Mouse (Mus musculus): ENCODE results near the gene Itga6.

Gene Itga6

GRCm38 (mm10) chr2:71730623-71731612, 14.5 kb upstream of the Itga6 start:
- no peak for DNase-seq (ENCODE audit: low spot score in 2 of 2)

DNA sequence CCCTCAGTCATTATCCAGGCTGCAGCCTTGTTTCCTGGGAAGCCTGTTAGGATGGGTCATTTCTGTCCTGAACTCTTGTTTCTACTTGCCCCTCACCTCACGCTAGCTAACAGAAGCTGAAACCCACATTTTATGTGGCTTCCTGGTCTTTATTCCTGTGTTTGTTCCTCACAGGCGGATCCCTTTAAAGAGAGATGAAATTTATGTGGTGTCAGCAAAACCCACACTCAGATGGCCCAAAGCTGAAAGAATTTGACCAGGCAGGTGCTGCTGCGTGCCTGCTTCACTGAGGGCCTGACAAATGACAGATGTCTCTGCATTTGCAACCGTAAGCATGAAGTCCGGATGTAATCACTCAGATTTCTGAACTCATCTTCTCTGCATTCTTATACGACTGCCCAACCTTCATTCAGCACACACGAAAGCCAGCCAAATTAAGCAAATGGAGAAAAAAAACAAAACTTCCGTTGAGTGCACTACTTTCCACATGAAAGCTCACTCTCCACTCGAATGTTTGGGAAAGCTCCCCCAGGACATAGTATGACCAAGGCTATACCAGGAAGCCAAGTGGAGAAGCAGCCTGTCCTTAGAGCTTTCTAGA, 10.5 kb upstream of the Itga6 start:
- no peak for DNase-seq (ENCODE audit: low spot score in 2 of 2)

- no peak for DNase-seq (ENCODE audit: low spot score in 2 of 2)
Measured at GRCm38 (mm10) chr2:71735541-71736159, 9.8 kb upstream of the Itga6 start.

DNA sequence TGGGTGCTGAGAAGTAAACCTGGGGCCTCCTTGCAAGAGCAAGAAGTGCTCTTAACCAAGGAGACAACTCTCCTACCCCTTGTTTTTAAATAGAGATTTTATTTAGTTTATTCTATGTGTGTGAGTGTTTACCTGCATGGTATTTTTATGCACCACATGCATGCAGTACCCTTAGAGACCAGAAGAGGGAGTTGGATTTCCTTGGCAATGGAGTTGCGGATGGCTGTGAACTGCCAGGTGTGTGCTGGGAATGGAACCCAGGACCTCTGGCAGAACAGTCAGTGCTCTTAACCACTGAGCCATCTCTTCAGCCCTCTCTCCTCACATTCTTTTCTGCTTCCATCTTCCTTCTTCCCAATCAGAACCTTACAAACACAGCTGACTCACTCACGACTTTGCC, 9.2 kb upstream of the Itga6 start:
- no peak for DNase-seq (ENCODE audit: low spot score in 2 of 2)

GRCm38 (mm10) chr2:71739173-71739860, 6.1 kb upstream of the Itga6 start:
- DNase-seq (ENCODE audit: low spot score in 2 of 2) = no peak

DNA sequence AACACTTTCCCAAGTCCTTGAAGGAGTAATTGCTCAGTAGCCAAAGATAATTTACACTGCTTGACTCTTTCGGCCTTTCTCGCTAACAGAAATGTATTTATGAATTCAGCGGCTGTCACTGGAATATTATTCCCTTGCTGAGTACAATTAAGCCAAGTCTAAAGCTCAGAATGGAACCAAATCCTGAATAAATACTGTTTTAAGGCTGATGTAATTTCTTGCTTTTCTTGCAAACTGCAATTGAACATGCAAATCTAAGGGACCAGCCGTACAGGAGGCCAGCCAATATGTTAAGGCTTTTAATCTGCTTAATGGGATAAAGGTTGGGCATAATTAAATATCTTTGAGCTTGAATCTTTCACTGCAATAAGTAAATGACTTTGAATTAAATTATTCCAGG, 2.9 kb upstream of the Itga6 start:
- DNase-seq (ENCODE audit: low spot score in 2 of 2) = no peak

GRCm38 (mm10) chr2:71743377-71743776, 2.0 kb upstream of the Itga6 start:
- DNase-seq (ENCODE audit: low spot score in 2 of 2) = no peak

- DNase-seq (ENCODE audit: low spot score in 2 of 2) = no peak
Measured at GRCm38 (mm10) chr2:71744320-71744719, 1.1 kb upstream of the Itga6 start.

DNA sequence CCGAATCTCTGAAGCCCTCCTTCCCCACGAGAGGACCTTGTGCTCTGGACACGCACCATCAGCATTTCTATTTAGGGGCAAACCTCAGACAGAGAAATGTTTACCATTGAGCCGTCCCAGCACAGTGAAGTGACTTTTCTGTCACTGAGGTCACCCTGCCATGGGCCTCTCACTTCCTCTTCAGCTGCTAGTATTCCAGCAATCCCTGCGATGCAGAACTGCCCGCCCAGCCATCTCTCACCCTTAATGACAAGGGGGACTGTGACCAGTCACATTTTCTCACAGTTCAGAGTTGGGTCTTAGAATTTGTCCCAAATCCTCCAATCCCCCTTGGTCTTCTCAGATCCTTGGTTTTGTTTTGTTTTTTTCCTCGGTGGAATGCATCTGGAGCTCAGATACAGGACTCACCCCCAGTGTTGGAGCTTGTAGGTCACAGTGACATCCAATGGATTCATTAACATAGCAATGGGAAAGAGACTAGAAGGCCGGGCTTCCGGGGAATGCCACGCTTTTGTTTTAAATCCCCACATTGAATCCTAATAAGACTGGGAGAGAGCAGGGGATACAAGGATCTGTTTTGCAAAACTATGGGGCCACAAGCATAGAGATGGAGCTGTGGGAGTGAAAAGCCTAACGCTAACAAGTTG, 432 bp upstream of the Itga6 start:
- peak in 1 of 2 experiments; percentile 51 for DNase-seq (ENCODE audit: low spot score in 2 of 2)

DNA sequence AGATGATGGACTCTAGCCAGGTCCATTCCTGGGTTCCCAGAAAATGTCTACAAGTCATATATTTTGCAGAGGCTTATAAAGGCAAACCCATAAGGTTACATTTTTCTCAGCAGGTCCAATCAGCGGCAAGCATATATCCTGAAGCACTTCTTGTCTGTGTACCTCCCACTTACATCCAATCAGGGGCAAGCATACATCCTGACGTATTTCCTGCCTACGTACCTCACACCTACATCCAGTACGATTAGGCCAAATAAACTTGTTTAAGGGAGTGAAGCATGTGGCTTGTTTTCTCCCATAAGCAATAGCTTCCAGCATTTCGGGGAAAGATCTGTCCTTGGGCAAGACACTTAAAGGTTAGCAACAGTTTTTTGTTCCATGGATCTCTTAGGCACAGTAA, 3.0 kb downstream of the Itga6 start:
- DNase-seq (ENCODE audit: low spot score in 2 of 2) = no peak

DNA sequence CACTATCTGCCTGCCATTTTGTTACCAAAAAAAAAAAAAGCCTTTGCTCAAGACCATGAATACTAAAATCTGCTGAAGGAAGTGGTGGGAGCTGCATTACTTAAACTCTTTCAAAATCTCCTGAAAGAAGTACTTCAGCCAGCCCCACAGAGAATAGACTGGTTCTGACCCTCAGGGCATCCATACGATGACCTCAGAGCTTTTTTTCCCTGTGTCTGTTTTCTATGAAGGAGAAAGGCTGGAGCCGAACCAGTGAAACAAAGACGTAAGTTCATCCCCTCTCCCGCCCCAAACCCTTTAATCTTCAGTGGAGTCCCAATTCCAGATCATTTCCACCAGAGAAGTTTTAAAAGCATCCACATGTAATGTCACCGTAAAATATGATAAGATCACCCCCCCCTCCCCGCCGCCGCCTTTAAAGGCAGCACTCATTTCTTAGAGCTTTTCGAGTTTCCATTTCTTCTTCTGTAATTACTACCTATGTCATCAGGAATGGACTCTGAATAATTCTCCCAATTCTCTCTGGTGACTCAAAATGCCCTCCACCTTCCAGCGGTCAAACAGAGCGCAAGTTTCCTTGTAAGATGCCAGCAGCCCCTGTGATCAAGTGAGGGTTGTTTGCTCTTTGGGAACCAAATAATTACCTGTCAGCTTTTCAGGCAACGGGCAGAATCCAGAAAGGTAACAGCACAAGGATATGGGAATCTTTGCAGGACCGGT, 4.1 kb downstream of the Itga6 start:
- DNase-seq (ENCODE audit: low spot score in 2 of 2) = no peak

DNA sequence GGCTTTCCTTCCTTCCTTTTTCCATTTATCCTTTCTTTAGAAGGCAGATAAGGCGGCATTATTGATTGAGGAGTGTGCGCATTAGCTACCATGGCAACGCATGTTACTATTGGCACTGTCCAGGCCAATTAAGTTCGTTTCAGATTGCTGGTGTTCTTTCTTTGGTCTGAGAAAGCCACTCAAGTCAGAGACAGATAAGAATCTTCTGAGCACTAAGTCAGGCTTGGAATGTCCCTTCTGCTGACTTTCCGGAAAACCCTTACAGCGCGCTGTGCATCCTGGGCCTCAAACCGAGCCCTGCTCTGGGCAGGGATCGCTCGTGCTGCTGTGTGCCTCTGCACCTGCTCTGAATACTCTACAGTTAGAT, 4.7 kb downstream of the Itga6 start:
- DNase-seq (ENCODE audit: low spot score in 2 of 2) = no peak

DNA sequence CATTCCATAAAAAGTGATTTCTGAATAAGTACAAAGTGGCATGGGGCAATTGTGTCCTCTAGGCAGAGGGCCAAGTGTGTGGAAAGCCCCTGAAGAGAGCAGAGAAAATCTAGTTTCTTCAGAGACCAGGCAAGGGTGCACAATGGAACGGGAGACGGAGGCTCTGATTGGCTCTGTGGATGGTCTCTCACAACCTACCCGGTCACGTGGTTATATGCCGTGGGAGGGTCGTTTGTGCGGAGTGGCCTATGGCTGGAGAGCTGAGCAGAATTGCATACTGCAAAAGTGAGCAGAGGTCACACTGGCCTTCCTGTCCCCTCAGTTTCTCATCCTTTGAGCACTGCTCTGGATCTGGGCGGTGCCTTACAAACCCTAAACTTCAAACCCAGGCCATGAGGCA, 5.9 kb downstream of the Itga6 start:
- DNase-seq (ENCODE audit: low spot score in 2 of 2) = no peak

DNA sequence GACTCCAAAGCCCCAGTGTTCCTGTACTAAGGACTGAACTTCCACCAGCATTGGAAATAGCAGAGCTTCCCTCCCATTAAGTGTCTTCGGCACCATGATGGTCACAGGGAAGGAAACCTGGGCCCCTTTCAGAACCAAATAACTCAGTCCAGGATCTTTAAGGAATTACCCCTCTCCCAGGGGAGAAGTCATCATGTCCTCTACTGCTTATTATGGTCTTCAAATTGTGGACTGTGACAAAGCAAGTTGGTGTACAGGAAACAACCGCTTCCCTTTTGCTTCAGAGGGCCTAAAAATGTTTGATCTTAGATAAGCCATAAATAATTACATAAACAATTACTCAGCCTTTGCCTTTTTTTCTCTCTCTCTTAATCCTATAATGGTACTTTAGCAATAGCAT, 6.4 kb downstream of the Itga6 start:
- peak in 1 of 2 experiments; percentile 68 for DNase-seq (ENCODE audit: low spot score in 2 of 2)

DNA sequence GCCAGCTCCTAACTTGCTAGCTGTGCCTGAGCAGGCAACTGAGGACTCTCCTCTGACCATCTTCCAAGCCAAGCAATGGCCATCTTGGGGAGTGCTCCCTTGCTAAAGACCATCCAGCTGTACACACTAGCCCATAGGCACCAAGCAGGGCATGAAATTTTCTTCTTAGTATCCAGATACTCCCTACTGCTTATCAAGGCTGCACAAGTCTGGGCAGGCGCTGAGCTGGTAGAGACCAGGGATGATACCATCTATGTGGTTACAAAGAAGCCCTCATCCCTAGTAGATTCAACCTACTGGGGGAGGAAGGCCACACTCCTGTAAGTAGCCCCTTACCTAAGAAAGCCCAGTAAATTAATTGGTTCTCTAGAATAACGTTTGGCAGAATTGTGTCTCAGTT, 7.0 kb downstream of the Itga6 start:
- DNase-seq (ENCODE audit: low spot score in 2 of 2) = no peak

DNA sequence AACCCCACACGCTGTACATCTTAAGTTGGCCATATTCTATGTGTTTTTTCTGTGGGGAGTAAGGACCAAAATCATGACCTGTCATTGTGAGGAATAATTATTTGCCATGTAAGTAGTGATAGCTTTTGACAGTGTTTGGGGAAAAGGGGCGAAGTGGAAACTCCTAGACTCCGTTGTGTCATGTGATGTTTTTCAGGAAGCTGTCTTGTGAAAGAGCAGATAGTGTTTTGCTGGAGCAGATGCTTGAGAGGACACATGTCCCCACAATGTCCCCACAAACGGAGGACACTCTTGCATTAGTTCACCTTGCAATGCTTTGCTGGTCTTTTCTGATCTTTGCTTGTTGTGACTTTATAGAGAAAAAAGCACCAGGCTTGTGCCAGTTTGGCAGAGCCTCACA, 7.7 kb downstream of the Itga6 start:
- no peak for DNase-seq (ENCODE audit: low spot score in 2 of 2)

DNA sequence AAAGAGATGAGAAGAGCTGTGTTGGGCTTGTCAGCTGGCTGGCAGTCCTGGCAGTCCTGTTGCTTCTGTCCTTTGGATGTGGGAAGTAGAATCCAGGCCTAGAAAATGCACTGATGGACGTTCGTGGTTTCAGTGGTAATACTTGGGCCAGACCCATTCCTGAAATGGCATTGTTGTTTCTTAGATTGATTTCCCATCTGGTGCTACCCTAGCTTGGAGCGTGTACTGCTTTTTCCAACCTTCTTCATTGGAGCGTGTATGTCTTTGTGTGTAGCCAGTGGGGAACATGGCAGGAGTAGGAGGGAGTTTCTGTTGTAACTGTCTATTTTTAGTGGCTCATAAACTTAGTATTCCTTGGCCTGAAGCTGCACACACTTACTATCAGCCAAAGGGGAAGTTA, 10.3 kb downstream of the Itga6 start:
- peak in 1 of 2 experiments; percentile 29 for DNase-seq (ENCODE audit: low spot score in 2 of 2)

DNA sequence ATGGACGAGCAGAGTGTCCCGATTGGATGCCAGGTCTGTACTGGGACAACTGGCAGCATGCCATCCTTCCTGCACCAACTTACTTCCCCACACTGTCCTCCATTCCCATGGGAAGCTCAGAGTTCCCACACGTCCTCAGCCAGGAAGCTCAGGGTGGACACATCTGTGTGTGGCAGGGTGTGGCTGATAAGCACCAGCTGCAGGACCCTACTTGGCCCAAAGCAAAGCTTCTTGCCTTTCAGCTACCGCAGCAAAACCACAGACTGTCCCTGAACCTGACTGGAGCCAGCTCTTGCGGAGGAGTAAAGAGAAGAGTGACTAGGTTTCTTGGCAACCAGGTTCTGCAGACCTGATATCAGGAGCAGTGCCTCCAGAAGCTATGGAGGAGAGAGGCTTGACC, 11.7 kb downstream of the Itga6 start:
- peak; percentile 61 to 77 for DNase-seq (ENCODE audit: low spot score in 2 of 2)

DNA sequence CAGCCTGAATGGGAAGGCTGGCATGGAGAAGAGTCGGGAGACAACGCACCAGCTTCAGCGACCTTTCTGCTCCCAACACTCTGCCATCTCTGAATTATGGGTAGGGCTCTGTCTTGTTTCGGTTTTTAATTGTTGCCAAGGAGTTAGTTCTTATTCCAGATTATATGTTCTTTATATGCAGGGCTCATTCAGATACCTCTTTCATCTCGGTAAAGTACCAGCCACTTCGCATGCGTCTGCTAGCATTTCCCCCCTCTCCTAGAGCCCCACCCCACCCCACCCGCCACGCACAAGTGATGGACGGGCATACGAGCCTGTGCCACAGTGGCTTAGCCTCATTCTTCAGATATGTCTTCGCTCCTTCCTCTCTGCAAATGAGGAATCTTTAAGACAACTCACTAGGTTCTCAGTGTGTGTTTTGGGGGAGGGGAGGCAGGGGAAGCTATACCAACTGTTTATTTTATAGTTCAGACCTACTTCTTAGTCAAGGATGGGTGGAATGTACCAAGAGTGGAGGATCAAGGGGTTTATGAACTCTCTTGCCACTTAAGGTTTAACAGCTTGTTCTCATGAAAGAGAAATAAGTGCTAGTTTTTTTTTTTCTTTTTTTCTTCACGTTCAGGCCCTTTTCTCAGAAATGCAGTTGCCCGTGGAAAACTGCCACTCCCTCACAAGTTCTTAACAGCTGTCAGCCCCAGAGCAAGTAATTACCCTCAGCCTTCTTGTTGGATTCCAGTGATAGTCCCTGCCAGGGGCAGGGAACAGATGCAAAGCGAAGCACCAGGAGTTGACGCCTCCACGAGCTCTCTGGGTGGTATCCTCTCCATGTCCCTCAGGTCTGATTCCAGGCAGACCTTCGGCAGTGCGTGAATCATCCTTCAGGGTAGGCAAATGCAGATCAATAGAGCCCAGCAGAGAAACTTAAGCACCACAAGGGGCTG, 13.4 kb downstream of the Itga6 start:
- no peak for DNase-seq (ENCODE audit: low spot score in 2 of 2)

GRCm38 (mm10) chr2:71760091-71760490, 14.7 kb downstream of the Itga6 start:
- no peak for DNase-seq (ENCODE audit: low spot score in 2 of 2)

Measured in heart, adult 9 months (tissue).